Mouse (Mus musculus): ENCODE measurements around the gene Dcaf4.
A peak's percentile ranks its signal among the peaks of the same experiment; 100 is the strongest.

Gene Dcaf4

GRCm38 (mm10) chr12:83520311-83520890 is at the start of gene Dcaf4:
Dcaf4 (plus strand) TSS chr12:83520466.
- DNase-seq (ENCODE audit: low spot score) = peak; percentile 99

DNA sequence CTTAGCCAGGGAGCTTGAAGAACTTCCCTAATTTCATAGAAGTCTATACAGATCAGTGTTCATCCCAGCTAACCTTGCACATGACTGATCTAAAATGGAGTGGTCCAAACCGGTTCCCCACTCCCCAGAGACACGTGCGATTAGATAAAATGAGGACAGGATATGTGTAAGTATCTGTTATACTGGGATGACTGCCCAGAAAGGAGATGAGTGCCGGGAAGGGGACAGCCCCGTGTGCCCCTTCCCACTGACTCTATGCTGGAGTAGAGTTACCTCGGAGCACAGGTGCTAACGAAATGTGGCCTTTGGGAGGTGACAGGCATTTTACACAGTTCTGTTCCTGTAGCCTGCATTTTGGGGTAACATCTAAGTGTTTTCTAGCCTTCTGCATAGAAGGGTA is 48.5 kb upstream of the Dcaf4 start:
- DNase-seq (ENCODE audit: low spot score) = no peak

DNA sequence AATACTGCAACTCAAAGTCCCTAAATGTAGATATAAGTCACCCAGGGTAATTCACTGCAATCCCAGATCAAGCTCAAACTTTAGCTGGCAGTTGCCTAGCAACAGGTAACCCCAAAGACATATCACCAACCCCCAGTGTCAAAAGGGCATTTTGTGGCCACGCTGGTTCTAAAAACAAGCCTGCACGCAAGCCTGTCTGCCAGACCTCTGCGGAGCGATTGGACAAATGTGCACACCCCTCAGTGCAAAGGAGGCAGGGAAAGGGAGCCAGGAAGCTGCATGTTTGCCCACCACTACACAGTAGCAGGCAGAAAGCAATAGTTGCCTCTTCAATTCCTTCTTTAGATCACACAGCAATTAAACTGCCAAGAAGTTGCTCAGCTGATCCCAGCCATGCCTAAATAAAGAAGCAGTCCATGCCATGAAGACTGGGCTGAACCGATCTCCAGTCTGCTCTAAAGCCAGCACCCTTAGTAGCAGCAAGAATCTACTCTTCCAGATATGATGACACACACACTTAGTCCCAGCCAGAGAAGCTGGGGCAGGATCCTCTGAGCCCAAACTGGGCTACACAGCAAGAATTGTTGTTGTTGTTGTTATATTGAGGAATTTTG is 46.2 kb upstream of the Dcaf4 start:
- no peak for DNase-seq (ENCODE audit: low spot score)

DNA sequence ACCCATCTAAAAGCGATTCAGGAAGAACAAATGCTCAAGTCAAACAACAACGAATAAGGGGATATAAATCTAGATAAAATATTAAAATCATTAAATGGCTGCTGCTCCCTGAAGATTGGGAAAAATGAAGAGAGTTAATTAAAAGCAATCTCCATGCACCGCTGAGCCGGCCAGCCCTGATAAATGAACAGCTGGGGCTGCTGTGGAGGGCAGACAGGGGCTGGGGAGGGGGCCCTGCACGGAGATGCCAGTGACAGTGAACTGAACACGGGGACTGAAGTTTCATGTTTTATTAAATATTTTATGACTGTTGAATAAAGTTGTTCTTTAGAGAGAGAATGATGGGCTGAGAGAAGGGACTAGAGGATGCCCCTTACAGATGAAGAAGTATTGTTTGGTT is 44.8 kb upstream of the Dcaf4 start:
- DNase-seq (ENCODE audit: low spot score) = no peak

DNA sequence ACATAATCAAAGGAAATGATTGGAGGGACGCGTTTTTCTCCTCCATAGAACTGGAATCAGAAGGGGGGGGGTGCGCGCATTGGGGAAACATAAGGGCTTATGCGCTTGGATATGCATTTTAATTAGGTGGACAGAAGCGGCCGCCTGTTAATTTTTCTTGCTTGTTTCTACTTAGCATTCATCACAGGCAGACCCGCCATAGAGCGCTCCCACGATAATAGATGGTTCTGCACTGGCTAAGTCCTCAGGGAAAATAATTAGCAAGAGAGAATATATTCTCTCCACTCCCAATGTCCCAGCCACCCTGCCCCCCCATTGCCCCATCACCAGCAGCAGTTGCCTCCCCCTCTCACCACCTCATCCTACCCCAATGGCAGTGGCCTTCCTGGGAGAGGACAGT is 44.0 kb upstream of the Dcaf4 start:
- no peak for DNase-seq (ENCODE audit: low spot score)

- no peak for DNase-seq (ENCODE audit: low spot score)
Measured at GRCm38 (mm10) chr12:83479140-83479539, 41.1 kb upstream of the Dcaf4 start.

DNA sequence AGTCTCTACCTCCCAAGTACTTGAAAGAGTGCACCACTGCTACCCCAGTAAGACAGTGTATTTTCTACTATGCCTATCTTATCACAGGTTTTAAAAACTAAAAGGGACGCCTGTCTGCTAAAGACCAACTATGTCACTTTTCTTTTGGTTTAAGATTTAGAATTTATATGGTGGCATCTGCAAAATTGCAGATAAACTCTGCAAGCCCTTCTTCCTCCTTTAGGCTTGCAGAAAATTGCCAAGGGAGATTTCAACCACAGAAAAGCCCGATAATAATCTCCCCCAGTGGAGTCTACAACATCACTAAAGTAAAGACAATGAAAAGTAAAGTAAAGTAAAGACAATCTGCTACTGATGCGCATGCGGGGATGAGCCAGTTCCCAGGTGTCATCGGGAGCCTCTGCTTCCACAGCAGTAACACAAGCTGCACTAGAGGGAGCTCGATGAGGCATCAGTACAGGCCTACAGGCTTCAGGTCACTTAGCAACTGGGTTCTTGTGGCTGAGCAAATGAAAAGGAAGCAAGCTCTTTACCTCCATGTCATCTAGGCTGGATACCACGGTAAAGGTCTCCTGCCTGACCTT is 40.4 kb upstream of the Dcaf4 start:
- no peak for DNase-seq (ENCODE audit: low spot score)

GRCm38 (mm10) chr12:83481439-83481838 is 38.8 kb upstream of the Dcaf4 start:
- DNase-seq (ENCODE audit: low spot score) = no peak

DNA sequence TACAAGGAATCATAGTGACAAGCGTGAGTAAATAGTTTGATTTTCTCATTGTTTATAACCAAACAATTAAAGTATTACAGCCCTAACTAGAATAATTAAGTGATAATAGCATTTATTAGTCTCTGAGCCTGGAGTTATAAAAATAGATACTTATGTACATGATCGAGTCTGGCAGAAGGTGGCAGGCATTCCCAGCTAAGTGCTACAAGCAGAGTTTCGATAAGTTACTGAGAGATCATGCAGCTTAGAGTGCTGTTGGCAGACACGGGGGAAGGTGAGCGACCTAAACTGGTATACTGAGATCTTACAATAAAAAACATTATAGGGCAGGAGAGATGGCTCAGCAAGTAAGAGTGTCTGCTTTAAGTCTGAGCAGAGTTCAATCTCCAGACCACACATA is 36.6 kb upstream of the Dcaf4 start:
- no peak for DNase-seq (ENCODE audit: low spot score)

GRCm38 (mm10) chr12:83484855-83485745 is 35.2 kb upstream of the Dcaf4 start:
- peak; percentile 51 for DNase-seq (ENCODE audit: low spot score)

DNA sequence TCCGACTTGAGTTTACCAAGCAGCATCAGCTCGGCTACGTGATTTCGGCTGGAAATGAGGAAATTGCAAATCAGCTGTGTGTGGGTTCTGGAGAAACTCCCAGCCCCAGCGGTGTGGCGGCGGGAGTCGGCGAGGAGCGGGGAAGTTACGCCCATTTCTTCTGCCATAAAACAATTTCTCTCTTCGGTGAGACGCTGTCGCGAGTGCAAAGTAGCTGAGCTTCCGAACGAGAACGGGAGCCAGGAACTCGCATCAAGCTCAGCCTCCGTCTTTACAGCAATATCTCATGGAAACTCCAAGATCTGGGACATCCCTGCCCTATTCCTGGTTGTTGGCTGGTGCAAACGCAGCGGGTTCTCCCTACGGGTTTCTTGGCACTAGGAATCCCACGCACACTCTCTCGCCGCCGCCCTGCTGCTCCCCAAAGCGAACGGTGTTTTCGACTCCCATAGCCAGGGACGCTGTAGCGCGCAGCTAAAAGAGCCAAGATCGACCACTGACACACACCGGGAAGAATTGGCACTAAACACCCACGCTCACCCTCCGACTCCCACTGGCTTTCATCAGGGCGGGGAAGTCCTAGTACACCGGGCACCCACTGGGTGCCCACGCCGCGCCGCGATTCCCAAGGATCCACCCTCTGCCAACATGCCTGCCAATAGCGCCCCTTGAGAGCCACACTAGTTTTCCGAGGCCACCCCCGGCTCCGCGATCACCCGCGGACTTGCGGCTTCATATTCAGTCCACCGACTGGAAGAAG is 34.2 kb upstream of the Dcaf4 start:
- DNase-seq (ENCODE audit: low spot score) = peak; percentile 70

DNA sequence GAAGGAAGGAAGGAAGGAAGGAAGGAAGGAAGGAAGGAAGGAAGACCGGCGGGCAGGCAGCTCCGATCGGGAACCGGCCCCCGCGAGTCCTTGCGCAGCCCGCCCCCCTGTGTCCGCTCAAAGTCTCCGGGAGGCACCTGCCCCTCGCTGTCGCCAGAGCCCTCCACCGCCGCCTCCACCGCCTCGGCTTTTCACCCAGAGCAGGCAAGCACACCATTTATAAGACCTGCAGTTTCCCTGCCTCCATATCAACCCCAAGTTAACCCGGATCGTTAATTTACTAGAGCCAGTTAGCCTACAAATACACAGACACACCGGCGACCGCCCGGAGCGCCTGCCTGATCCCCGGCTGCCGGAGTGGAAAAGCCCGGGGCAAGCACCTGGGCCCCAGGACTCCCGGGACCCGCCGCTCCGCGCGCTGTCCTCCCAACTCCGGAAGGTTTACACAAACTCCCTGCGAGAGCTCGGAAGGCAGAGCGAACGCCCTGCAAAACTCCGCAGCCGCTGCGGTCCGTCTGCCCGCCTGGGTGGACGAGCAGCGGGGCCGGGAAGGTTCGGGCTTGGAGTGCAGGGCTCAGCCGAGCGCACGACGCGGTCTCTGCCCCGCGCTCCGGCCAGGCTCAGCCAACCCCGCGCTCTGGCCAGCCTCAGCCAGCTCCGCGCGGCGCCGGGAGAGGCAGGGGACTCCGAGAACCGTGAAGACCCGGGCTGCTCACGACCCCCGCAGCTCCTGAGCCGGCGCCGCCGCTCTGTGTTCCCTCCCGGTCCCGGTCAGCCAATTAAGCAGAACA is 33.4 kb upstream of the Dcaf4 start:
- DNase-seq (ENCODE audit: low spot score) = peak; percentile 78

DNA sequence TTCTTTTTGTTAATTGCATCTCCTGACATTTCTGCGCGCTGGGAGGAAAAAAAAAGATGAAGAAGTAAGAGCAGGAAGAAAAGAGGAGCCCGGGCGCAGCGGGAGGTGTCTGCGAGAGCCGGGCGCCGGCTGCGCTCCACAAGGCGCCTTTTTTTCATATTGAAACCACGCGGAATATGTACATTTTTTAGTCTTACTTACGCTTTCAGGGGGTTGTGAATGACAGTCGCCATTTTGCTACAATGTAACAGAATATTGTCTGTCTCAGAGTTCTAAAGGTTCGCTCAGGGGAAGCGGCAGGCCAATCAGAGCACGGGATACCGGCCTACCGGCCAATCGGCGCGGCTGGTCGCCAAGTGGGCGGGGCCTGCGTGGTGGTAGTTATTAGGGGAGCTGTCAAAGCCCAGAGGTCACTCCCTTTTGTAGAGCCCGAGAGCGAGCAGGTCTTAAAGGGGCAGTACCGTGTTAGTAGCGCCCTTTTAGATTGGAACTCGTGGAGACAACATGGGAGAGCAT is 32.7 kb upstream of the Dcaf4 start, which contains the start of gene Dpf3:
TSS of gene Dpf3 (minus strand) at position 241 of the 516 bp plus-strand sequence.
- peak; percentile 100 for DNase-seq (ENCODE audit: low spot score)

GRCm38 (mm10) chr12:83488211-83488941 is 31.9 kb upstream of the Dcaf4 start:
- peak; percentile 49 for DNase-seq (ENCODE audit: low spot score)

- no peak for DNase-seq (ENCODE audit: low spot score)
Measured at GRCm38 (mm10) chr12:83489748-83490147, 30.5 kb upstream of the Dcaf4 start.

DNA sequence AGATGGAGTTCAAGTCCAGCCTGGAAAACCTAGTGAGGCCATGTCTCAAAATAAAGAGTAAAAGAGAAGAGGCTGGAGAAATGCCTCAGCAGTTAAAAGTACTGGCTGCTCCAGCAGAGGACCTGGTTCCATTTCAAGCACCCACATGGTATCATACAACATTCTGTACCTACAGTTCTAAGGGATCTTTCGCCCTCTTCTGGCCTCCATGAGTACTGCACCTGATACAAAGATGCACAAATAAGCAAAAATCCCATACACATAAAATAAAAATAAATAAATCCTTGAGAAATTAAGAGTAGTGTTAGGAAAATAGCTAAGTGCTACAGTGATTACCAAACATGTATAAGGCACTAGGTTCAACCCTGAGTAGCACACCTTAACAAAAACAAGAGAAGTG is 28.7 kb upstream of the Dcaf4 start:
- DNase-seq (ENCODE audit: low spot score) = peak; percentile 53

DNA sequence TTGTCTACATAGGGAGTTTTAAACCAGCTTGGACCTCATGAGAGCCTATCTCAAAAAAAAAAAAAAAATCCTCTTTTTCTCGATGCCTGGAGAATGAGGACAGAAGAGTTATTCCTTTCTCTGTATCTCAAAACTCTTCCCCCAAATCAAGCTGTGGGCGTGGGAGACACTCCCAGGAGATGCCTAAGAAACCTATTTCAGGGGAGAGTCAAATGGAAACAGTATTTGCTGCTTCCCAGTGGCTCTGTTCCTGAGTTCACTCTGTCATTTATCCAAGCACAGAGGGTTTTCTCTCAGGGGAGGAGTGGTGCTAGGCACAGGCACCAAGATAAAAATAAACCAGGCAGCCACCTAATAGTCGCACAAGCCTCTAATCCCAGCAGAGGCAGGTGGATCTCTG is 27.5 kb upstream of the Dcaf4 start:
- DNase-seq (ENCODE audit: low spot score) = no peak

- DNase-seq (ENCODE audit: low spot score) = peak; percentile 56
Measured at GRCm38 (mm10) chr12:83494196-83494595, 26.1 kb upstream of the Dcaf4 start.

- DNase-seq (ENCODE audit: low spot score) = no peak
Measured at GRCm38 (mm10) chr12:83495248-83495960, 24.9 kb upstream of the Dcaf4 start.

- DNase-seq (ENCODE audit: low spot score) = no peak
Measured at GRCm38 (mm10) chr12:83495961-83496282, 24.3 kb upstream of the Dcaf4 start.
